Mouse (Mus musculus) MEL (cell line): ENCODE results near the gene Gm13420.

Experiments
- CTCF ChIP-seq, 3 experiments: IDR thresholded peaks in 2 of 3; conservative IDR thresholded peaks in 1 of 3; 2 replicates each; pipeline ENCODE4 v1.5.1; 2011 to 2012; ENCODE audit warnings: low read length in 3 of 3, low read depth in 2 of 3, mild to moderate bottlenecking in 2 of 3, improper control_type of control experiment in 1 of 3, inconsistent platforms in 1 of 3, mixed read lengths in 1 of 3, moderate library complexity in 1 of 3; ENCODE audit not compliant: control insufficient read depth in 1 of 3, insufficient read depth in 1 of 3, poor library complexity in 1 of 3, severe bottlenecking in 1 of 3
- EP300 ChIP-seq, 2 experiments: IDR thresholded peaks; 2 replicates each; pipeline ENCODE4 v1.6.1; 2011; ENCODE audit warnings: improper control_type of control experiment in 2 of 2, low read length in 2 of 2, low read depth in 1 of 2, mild to moderate bottlenecking in 1 of 2
- GABPA ChIP-seq: IDR thresholded peaks from 2 replicates; pipeline ENCODE4 v1.6.1; 2012; ENCODE audit warnings: low read depth, mild to moderate bottlenecking, inconsistent platforms, low read length, improper control_type of control experiment, moderate library complexity
- KAT2A ChIP-seq: conservative IDR thresholded peaks from 2 replicates; pipeline ENCODE4 v1.6.1; 2012; ENCODE audit warnings: low read depth, low read length, improper control_type of control experiment, inconsistent platforms
- POLR2AphosphoS2 ChIP-seq: IDR thresholded peaks from 2 replicates; pipeline ENCODE4 v1.6.1; 2011; ENCODE audit warnings: low read length, improper control_type of control experiment
- POLR2AphosphoS5 ChIP-seq: IDR thresholded peaks from 2 replicates; pipeline ENCODE4 v1.6.1; 2012; ENCODE audit warnings: low read depth, borderline replicate concordance, mild to moderate bottlenecking, inconsistent platforms, low read length, moderate library complexity, mixed read lengths
- TBP ChIP-seq: IDR thresholded peaks from 2 replicates; pipeline ENCODE4 v1.8.0; 2011; ENCODE audit warnings: low read depth, low read length, improper control_type of control experiment
- ZMIZ1 ChIP-seq: IDR thresholded peaks from 2 replicates; pipeline ENCODE4 v1.6.1; 2012; ENCODE audit warnings: low read depth, mild to moderate bottlenecking, inconsistent platforms, low read length, improper control_type of control experiment, moderate library complexity
- ZNF384 ChIP-seq: IDR thresholded peaks from 2 replicates; pipeline ENCODE4 v1.6.1; 2012; ENCODE audit warnings: low read depth, mild to moderate bottlenecking, inconsistent platforms, low read length, improper control_type of control experiment

- TF ChIP-seq CTCF (IDR thresholded peaks at IDR 0.05 in 2 of 3, conservative IDR thresholded peaks at IDR 0.05 in 1 of 3; ENCODE audit: control insufficient read depth in 1 of 3, insufficient read depth in 1 of 3, low read depth in 2 of 3, low read length in 3 of 3, poor library complexity in 1 of 3, severe bottlenecking in 1 of 3) (no peak), KAT2A (no peak), GABPA (no peak), TBP (no peak), EP300 (IDR thresholded peaks at IDR 0.05; ENCODE audit: low read depth in 1 of 2, low read length in 2 of 2) (no peak), ZNF384 (no peak), ZMIZ1 (no peak), POLR2AphosphoS2 (no peak), POLR2AphosphoS5 (no peak)
Observed at GRCm38 (mm10) chr2:29768901-29769300, 17.4 kb upstream of the Gm13420 start.
